In the genomic region with DNA sequence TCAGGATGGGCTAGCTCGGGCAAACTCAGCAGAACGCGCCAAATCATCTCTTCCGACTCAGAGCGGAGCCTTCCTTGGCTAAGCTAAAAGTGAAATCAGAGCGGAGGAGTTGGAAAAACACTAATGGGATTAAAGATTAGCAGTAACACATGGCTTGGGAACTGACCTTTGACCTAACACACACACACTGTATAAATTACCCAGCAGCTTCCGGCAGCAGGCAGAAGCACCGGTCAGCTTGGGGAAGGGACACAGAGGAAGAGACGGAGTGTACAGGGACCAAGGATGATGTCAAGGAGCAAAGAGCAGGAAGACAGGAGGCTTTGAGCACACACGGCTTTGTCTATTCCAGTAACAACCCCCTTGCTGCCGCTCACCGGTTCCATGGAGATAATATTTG, we compare ENCODE assay signal across 13 mouse cellular contexts. TPM values are rescaled to one million over a fixed set of nuclear protein-coding genes. Genes with fewer than 3 reads are reported as not detected.
A peak's percentile ranks its signal among the peaks of the same experiment; 100 is the strongest.
DNase-seq lines count a peak whose midpoint lies in the region; ATAC-seq and TF ChIP-seq lines count a peak whose summit lies in the region.
"Had no signal": no experiment of that assay in that cellular context is flagged by ENCODE, and none has a peak within 500 bp of the region (broad histone marks: within the 10 kb centered on the region; RNA-seq: fewer than 3 reads in every experiment).

A gene (plus strand): TSS at position 208 of the 400 bp plus-strand sequence.

- no peak for TF ChIP-seq CTCF in kidney, adult 2 months (conservative IDR thresholded peaks at IDR 0.05; ENCODE audit: insufficient read depth, insufficient read length, low read depth, low read length)

- 74% methylated on average over 12 of the region's 12 CpGs for WGBS in hindbrain, embryonic 10.5 days
- 79% methylated on average over 12 of the region's 12 CpGs for WGBS in hindbrain, embryonic 16.5 days
- 26% methylated on average over 12 of the region's 12 CpGs for WGBS in kidney, adult 2 months
- WGBS in liver, embryonic 13.5 days (ENCODE audit: insufficient replicate concordance): 80% methylated on average over 12 of the region's 12 CpGs

- H3K4me2 ChIP-seq in hindbrain, embryonic 16.5 days (ENCODE audit: low read length): no peak within 1 kb of the TSS
- H3K4me2 ChIP-seq in liver, embryonic 13.5 days: peak within 1 kb of the TSS; percentile 37
- H3K4me2 ChIP-seq: heart, embryonic 13.5 days had no signal

- 0 out of 2 replicates have a peak within 1 kb of the TSS, but pooled peaks have one; percentile 23 for H3K27ac ChIP-seq in hindbrain, embryonic 10.5 days
- H3K27ac ChIP-seq in hindbrain, embryonic 16.5 days (ENCODE audit: low read depth, low read length): no peak within 1 kb of the TSS
- no peak within 1 kb of the TSS for H3K27ac ChIP-seq in kidney, adult 2 months (ENCODE audit: insufficient read depth, low read depth, low read length)
- H3K27ac ChIP-seq in liver, embryonic 13.5 days: peak within 1 kb of the TSS; percentile 31; the same call in 1 of the 2 replicates
- H3K27ac ChIP-seq: macrophage had no signal

- ATAC-seq in hindbrain, embryonic 16.5 days: no peak
- 0 out of 2 replicates have a peak, but pooled peaks have one; percentile 48 for ATAC-seq in liver, embryonic 13.5 days (ENCODE audit: low read depth)
- ATAC-seq: inflammation-experienced regulatory T-cells, adult 6 months had no signal

- no peak for TF ChIP-seq POLR2A in kidney, adult 2 months (IDR thresholded peaks at IDR 0.05; ENCODE audit: low read depth, low read length)

- no peak within 1 kb of the TSS for H3K4me3 ChIP-seq in hindbrain, embryonic 10.5 days
- H3K4me3 ChIP-seq in hindbrain, embryonic 16.5 days (ENCODE audit: low read length): no peak within 1 kb of the TSS
- H3K4me3 ChIP-seq in kidney, adult 2 months (ENCODE audit: insufficient read depth, low read depth, low read length): no peak within 1 kb of the TSS
- H3K4me3 ChIP-seq in liver, embryonic 13.5 days (replicated peaks): peak within 1 kb of the TSS; percentile 23
- H3K4me3 ChIP-seq: heart, embryonic 13.5 days had no signal

- no peaks in the 10 kb centered on the region for H3K36me3 ChIP-seq in hindbrain, embryonic 10.5 days
- H3K36me3 ChIP-seq in hindbrain, embryonic 16.5 days (ENCODE audit: control insufficient read depth, insufficient read depth, low read length): no peaks in the 10 kb centered on the region
- H3K36me3 ChIP-seq in kidney, adult 2 months (ENCODE audit: control insufficient read depth, insufficient read depth, low read length): no peaks in the 10 kb centered on the region
- H3K36me3 ChIP-seq in liver, embryonic 13.5 days: peaks cover 10% of the 10 kb centered on the region; the same call in 1 of the 2 replicates
- H3K36me3 ChIP-seq: heart, embryonic 13.5 days had no signal

- peaks cover 19% of the 10 kb centered on the region for H3K4me1 ChIP-seq in hindbrain, embryonic 10.5 days (replicated peaks)
- peaks cover 15% of the 10 kb centered on the region for H3K4me1 ChIP-seq in hindbrain, embryonic 16.5 days (ENCODE audit: control insufficient read depth, insufficient read depth, low read depth, low read length)
- H3K4me1 ChIP-seq in kidney, adult 2 months (ENCODE audit: control insufficient read depth, insufficient read depth, low read length): no peaks in the 10 kb centered on the region
- peaks cover 29% of the 10 kb centered on the region for H3K4me1 ChIP-seq in liver, embryonic 13.5 days (replicated peaks)

- no peak within 1 kb of the TSS for H3K9ac ChIP-seq in hindbrain, embryonic 16.5 days (ENCODE audit: low read depth, low read length)
- no peak within 1 kb of the TSS for H3K9ac ChIP-seq in liver, embryonic 13.5 days
- H3K9ac ChIP-seq: heart, embryonic 13.5 days had no signal

- H3K27me3 ChIP-seq in hindbrain, embryonic 10.5 days (ENCODE audit: insufficient read depth, poor library complexity, severe bottlenecking): no peaks in the 10 kb centered on the region
- H3K27me3 ChIP-seq in hindbrain, embryonic 16.5 days (replicated peaks; ENCODE audit: control insufficient read depth, insufficient read depth, low read length): no peaks in the 10 kb centered on the region
- no peaks in the 10 kb centered on the region for H3K27me3 ChIP-seq in kidney, adult 2 months (replicated peaks; ENCODE audit: control insufficient read depth, insufficient read depth, low read length)
- no peaks in the 10 kb centered on the region for H3K27me3 ChIP-seq in liver, embryonic 13.5 days
- H3K27me3 ChIP-seq: heart, embryonic 13.5 days had no signal

- no peak for DNase-seq in hindbrain, embryonic 10.5 days (ENCODE audit: low spot score)
- peak; percentile 37 for DNase-seq in MN1 (ENCODE audit: low spot score)
- peak; percentile 87 for DNase-seq in kidney, adult 2 months
- no peak for DNase-seq in liver, embryonic 13.5 days
- DNase-seq in urinary bladder, adult 18-20 months (ENCODE audit: low spot score in 2 of 2): no peak
- no peak for DNase-seq in Muller cell, postnatal 12 days (ENCODE audit: inconsistent ontology term)
- DNase-seq in adrenal gland, adult 2 months: no peak
- DNase-seq: cerebellum, postnatal 25 days; left cerebral cortex, postnatal 4 days had no signal

- H3K9me3 ChIP-seq in hindbrain, embryonic 10.5 days: no peaks in the 10 kb centered on the region
- no peaks in the 10 kb centered on the region for H3K9me3 ChIP-seq in hindbrain, embryonic 16.5 days (ENCODE audit: control insufficient read depth, low read length)
- no peaks in the 10 kb centered on the region for H3K9me3 ChIP-seq in liver, embryonic 13.5 days (replicated peaks)

RNA-seq across cellular contexts. Expression of the gene that starts here (rescaled TPM):
- polyA plus RNA-seq in hindbrain, embryonic 10.5 days (2016; fragmentation: Nextera tagmentation; extraction: Ambion mirVana): 0.21 and 0.22 TPM in 2 replicates
- polyA plus RNA-seq in hindbrain, embryonic 16.5 days (2015; fragmentation: Nextera tagmentation; extraction: Ambion mirVana): 0.35 and 0.41 TPM in 2 replicates
- 2.6 and 3.0 TPM in 2 replicates for polyA plus RNA-seq in kidney, adult 2 months (2012; rRNA removed)
- 8.1 and 9.2 TPM in 2 replicates for polyA plus RNA-seq in liver, embryonic 13.5 days (2015; fragmentation: Nextera tagmentation; extraction: Ambion mirVana)
- total RNA-seq in adrenal gland, adult 2 months (2021): under 1 TPM; 0.38 to 0.55 TPM
- polyA plus RNA-seq in adrenal gland, adult 2 months (2012; rRNA removed): not detected in 2 replicates
- polyA plus RNA-seq: inflammation-experienced regulatory T-cells, adult 6 months; macrophage had no signal

Comparison
In these comparisons a context has a peak if more than half of its experiments do, and no peak if none do; other contexts are left out.
1. H3K27ac ChIP-seq: peak in hindbrain, embryonic 10.5 days (single experiment) and liver, embryonic 13.5 days (single experiment); none in hindbrain, embryonic 16.5 days (single experiment) and kidney, adult 2 months (single experiment).
2. DNase-seq: peak in MN1 (single experiment) and kidney, adult 2 months (single experiment); none in hindbrain, embryonic 10.5 days (single experiment), liver, embryonic 13.5 days (single experiment), urinary bladder, adult 18-20 months (0 of 2), Muller cell, postnatal 12 days (single experiment) and adrenal gland, adult 2 months (single experiment).